Mouse (Mus musculus) limb, embryonic 10.5 days (tissue): ENCODE measurements around the gene 6030452D12Rik. TPM values are rescaled to one million over a fixed set of nuclear protein-coding genes. Genes with fewer than 3 reads are reported as not detected.

Experiments
- DNase-seq: peaks from one replicate; pipeline ENCODE4 v3.0.0-alpha.2; 2017; ENCODE audit warnings: low spot score
- H3K27ac ChIP-seq: fragments of 300-500 bp; sonication (generic); 2 replicates; pipeline ENCODE4 v1.5.1; 2016; ENCODE audit warnings: mild to moderate bottlenecking
- H3K27me3 ChIP-seq: fragments of 300-500 bp; sonication (generic); 2 replicates; pipeline ENCODE4 v1.6.1; 2016; ENCODE audit warnings: low read depth, mild to moderate bottlenecking; ENCODE audit not compliant: poor library complexity, severe bottlenecking
- H3K36me3 ChIP-seq: fragments of 300-500 bp; sonication (generic); 2 replicates; pipeline ENCODE4 v1.6.1; 2016; ENCODE audit warnings: mild to moderate bottlenecking, moderate library complexity
- H3K4me1 ChIP-seq: fragments of 300-500 bp; sonication (generic); 2 replicates; pipeline ENCODE4 v1.6.1; 2016
- H3K4me3 ChIP-seq: fragments of 300-500 bp; sonication (generic); 2 replicates; pipeline ENCODE4 v1.5.1; 2016; ENCODE audit warnings: mild to moderate bottlenecking, moderate library complexity
- H3K9me3 ChIP-seq: fragments of 300-500 bp; sonication (generic); replicated peaks from 2 replicates; pipeline ENCODE4 v1.6.1; 2016; ENCODE audit warnings: mild to moderate bottlenecking
- WGBS: fragments of 180-500 bp; shearing (Covaris S2); methylation state at CpG from one replicate; pipeline ENCODE4 v1.1.7; 2016; 5-methylcytosine and 5-hydroxymethylcytosine counted together
- polyA plus RNA-seq: library from polyadenylated mRNA; unstranded; fragments of >200 nt; fragmentation: Nextera tagmentation; extraction: Ambion mirVana; gene quantifications from 2 replicates; pipeline ENCODE4 v1.2.1, GENCODE M21; 2016

Gene 6030452D12Rik
- polyA plus RNA-seq, 1 experiment from 2014 or later = not detected

DNA sequence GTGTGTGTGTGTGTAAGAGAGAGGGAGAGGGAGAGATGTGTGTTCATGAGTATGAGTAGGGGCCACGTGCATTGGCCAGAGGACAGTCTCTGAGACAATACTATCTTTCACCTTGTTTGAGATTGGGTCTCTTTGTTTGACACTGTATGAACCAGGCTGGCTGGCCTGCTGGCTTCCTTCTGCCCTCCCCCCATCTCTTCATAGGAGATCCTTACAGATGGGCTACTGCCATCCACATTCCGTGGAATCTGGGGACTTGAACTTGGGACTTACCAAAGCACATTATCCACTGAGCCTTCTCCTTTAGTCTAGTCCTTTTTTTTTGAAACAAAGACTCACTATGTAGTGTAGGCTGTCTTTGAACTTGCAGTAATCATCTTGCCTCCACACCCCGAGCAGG, 8.1 kb downstream of the 6030452D12Rik start:
- Histone ChIP-seq H3K4me3 (peak overlapping the region; percentile 49), H3K36me3 (no peaks in the 10 kb centered on the region), H3K27ac (peak overlapping the region; percentile 84), H3K9me3 (no peaks in the 10 kb centered on the region), H3K27me3 (peaks cover 34% of the 10 kb centered on the region), H3K4me1 (peaks cover 69% of the 10 kb centered on the region)
- DNase-seq = no peak
- 34% methylated on average over 3 of the region's 3 CpGs for WGBS

DNA sequence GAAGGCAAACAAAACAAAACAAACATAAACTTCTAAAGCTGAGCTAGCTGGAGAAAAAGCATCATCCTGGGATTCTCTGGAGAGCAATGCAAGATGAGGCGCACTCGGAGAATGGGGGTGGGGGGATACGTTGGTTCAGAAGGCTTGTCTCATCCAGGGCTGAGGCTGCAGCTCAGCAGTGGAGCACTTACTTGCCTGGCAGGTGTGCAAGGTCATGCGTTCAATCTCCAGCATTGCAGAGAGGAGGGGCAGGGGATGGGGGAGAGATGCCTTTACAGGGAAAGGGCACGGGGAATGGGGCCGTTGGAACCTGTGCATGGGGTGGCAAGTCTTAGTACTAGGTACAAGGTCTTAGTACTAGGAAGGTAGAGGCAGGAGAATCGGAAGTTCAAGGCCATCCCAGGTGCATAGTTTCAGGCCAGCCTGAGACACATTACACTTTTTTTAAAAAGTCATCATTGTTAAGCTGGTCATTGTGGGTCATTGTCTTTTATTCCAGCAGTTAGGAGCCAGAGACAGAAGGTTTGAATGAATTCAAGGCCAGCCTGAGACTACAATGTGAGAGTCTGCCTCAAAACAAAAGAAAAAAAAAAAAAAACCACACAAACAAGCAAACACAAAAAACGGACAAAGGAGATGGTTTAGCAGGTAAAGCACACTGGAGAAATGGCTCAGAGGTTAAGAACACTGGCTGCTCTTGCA, 8.9 kb downstream of the 6030452D12Rik start:
- Histone ChIP-seq H3K4me3 (peak overlapping the region; percentile 49; the same call in 1 of the 2 replicates), H3K4me1 (peaks cover 74% of the 10 kb centered on the region), H3K27me3 (peaks cover 37% of the 10 kb centered on the region), H3K36me3 (0 out of 2 replicates have a peak, but pooled peaks cover under 1% of the 10 kb centered on the region), H3K27ac (peak overlapping the region; percentile 84; the same call in 1 of the 2 replicates), H3K9me3 (no peaks in the 10 kb centered on the region)
- WGBS = 54% methylated on average over 8 of the region's 8 CpGs
- DNase-seq = no peak

DNA sequence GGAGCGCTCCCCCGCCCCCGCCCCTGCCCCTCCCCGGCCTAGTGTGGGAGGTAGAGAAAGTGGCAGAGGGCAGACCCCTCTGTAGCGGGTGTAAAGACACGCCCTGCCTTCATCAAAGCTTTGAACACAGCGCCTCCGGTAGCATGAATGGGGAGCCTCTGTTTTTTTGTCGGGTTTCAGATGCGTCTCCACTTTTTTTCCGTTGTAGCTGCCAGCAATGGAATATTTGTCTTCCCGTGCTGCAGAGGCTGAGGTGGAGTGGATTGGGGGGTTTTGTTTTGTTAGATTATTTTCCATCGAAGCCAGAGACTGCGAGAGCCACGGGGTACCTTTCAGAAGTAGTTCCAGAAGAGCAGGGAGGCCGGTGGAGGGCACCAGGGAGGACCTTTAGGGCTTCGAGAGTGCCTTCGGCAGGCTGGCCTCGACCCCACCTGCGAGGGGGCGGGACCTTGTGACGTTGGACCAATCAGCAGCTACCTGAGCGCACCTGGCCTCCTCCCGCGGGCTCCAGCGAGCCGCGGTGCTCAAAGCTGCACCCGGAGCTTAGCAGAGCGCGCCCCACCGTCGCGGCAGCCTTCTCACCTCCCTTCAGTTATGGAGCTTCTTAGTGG, 10.1 kb downstream of the 6030452D12Rik start, which contains the start of gene Cdh3:
Cdh3 (plus strand) TSS at position 527 of the 611 bp plus-strand sequence.
- WGBS = under 1% methylated on average over 34 of the region's 34 CpGs
- Histone ChIP-seq H3K36me3 (0 out of 2 replicates have a peak, but pooled peaks cover 11% of the 10 kb centered on the region), H3K4me1 (peaks cover 75% of the 10 kb centered on the region)

DNA sequence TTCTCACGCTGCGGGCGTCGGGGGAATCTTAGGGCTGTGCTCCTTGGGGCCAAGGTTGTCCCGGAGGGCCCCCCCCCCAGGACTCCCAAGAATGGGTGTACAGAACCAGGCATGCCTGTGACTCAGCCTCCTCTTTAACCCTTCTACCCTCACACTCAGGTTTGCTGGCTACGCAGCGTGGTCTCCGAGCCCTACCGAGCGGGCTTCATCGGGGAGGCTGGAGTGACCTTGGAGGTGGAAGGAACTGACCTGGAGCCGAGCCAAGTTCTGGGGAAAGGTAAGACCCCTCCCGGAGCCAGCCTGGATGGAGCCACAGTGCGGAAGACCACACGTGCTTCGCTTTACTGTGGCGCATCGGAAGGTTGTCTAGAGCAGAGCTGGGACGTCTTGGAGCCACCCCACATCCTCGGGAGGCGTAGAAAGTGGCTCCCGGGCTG, 10.8 kb downstream of the 6030452D12Rik start:
- Histone ChIP-seq H3K4me1 (peaks cover 81% of the 10 kb centered on the region), H3K36me3 (0 out of 2 replicates have a peak, but pooled peaks cover 13% of the 10 kb centered on the region), H3K27ac (peak overlapping the region; percentile 91), H3K9me3 (no peaks in the 10 kb centered on the region), H3K4me3 (peak overlapping the region; percentile 71), H3K27me3 (peaks cover 31% of the 10 kb centered on the region)
- no peak for DNase-seq
- 2% methylated on average over 22 of the region's 22 CpGs for WGBS

More for the DNA sequence above, 10.1 kb downstream of the 6030452D12Rik start, which contains the start of gene Cdh3:
- peak within 1 kb of the TSS; percentile 91 for H3K27ac ChIP-seq
- DNase-seq = peak; percentile 81
- peaks cover 33% of the 10 kb centered on the region for H3K27me3 ChIP-seq
- H3K4me3 ChIP-seq = peak within 1 kb of the TSS; percentile 71
- no peaks in the 10 kb centered on the region for H3K9me3 ChIP-seq

DNA sequence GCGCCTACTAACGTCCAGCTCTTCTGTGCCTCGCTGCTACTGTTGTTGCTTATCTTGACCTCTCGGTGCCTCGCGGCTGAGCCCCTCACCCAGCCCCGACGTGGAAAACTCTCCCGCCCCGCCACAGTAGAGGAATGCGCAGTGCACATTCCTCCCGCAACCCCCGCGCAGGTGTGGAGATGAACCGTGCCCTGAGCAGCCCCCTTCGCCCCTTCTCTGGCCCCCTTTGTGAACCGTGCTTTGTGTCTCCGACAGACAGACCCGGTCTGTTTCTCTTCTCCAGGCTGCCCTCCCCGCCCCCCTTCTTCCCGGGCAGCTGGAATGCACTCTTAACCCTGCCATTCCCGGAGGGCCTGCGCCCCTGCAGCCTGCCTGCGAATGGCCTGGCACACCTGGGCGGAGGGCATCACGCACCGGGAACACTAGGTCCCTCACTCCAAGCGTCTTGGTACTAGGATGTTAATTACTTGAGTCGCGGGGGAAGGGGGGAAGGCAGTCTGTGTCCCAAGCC, 11.3 kb downstream of the 6030452D12Rik start:
- DNase-seq = peak; percentile 80
- peaks cover 83% of the 10 kb centered on the region for H3K4me1 ChIP-seq
- no peaks in the 10 kb centered on the region for H3K9me3 ChIP-seq
- peaks cover 31% of the 10 kb centered on the region for H3K27me3 ChIP-seq
- 0 out of 2 replicates have a peak, but pooled peaks cover 13% of the 10 kb centered on the region for H3K36me3 ChIP-seq
- H3K4me3 ChIP-seq = peak overlapping the region; percentile 71
- H3K27ac ChIP-seq = peak overlapping the region; percentile 91
- under 1% methylated on average over 30 of the region's 30 CpGs for WGBS

DNA sequence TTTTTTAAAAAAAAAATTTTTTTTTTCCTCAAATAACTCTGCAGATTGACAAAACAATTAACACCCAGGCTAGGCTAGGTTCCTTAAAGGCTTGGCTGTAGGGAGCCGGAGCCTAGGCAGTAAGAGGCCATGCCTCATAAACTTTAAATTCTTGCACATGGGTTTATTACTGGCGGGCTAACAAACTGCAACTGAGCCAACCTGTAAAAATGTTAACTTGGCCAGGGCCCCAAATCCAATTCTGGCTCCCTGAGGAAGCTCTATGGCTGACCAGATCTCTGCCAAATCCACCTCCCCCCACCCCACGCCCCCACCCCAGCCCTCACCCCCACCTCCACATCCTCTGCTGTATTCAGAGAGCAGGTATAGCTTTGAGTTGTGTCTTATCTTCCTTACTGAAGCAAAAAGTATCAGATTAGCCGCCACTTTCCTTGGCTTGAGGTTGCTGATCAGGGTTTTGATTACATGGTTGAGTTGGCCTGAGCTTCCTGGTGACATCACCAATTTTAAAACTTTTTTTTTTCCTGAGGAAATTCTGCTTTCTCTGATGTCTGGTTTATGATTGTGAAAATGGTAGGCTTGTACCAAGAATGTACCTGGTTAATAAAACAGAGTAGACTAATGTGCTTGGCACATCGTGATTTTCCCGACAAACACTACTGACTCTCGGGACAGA, 12.3 kb downstream of the 6030452D12Rik start:
- Histone ChIP-seq H3K4me3 (peak overlapping the region; percentile 71), H3K27ac (peak overlapping the region; percentile 91), H3K4me1 (peaks cover 82% of the 10 kb centered on the region), H3K9me3 (no peaks in the 10 kb centered on the region), H3K36me3 (peaks cover 15% of the 10 kb centered on the region; the same call in 1 of the 2 replicates), H3K27me3 (peaks cover 22% of the 10 kb centered on the region)
- 50% methylated on average over 7 of the region's 7 CpGs for WGBS
- no peak for DNase-seq

DNA sequence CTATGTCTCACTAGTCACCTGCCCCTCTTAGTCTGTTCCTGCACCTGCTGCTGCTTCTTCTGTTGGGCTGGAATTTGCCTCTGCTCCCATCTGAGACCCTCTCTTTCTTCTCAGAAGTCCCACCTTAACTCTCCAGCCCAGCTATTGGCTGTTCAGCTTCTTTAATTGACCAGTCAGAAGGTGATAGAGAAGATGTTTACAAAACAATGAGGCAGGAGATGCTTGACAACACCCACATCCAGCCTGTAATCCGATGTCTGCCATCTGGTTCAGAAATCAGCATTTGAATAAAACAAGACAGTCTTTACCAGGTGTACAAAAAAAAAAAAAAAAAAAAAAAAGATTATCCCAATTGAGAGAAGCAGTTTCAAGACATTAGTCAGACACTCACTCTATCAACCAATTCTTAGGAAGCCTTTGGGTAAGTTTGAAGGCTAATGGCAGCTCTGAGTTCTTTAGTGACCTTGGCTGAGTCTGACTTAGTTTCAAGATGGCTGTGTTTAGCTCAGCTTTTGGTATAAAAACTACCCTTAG, 15.7 kb downstream of the 6030452D12Rik start:
- H3K4me1 ChIP-seq = peaks cover 78% of the 10 kb centered on the region
- no peak for DNase-seq
- peaks cover 7% of the 10 kb centered on the region; the same call in 1 of the 2 replicates for H3K27me3 ChIP-seq
- H3K36me3 ChIP-seq = peaks cover 34% of the 10 kb centered on the region
- no peak overlapping the region for H3K4me3 ChIP-seq
- 0 out of 2 replicates have a peak overlapping the region, but pooled peaks have one; percentile 1 for H3K27ac ChIP-seq
- H3K9me3 ChIP-seq = no peaks in the 10 kb centered on the region
- WGBS = 19% methylated on average over 1 of the region's 1 CpGs

DNA sequence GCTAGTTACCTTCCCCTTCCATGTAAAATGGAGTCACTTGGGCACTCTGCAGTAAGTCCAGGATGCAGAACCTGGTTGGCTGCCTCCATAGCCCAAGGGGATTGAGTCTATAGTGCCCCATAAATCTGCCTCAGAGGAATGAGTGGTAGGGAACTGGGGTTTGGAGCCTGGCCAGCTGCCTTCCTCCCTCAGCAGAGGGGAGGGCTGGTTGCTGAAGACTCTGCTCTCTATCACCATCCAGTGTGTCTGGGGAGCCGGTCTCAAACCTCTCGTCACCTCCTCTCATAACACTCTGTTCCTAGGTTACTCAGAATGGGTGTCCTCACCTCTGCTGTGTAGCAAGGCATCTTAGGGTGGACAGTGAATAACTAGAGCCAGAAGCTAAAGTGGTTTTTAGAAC, 16.3 kb downstream of the 6030452D12Rik start:
- no peak for DNase-seq
- Histone ChIP-seq H3K27ac (0 out of 2 replicates have a peak overlapping the region, but pooled peaks have one; percentile 1), H3K36me3 (peaks cover 34% of the 10 kb centered on the region)

DNA sequence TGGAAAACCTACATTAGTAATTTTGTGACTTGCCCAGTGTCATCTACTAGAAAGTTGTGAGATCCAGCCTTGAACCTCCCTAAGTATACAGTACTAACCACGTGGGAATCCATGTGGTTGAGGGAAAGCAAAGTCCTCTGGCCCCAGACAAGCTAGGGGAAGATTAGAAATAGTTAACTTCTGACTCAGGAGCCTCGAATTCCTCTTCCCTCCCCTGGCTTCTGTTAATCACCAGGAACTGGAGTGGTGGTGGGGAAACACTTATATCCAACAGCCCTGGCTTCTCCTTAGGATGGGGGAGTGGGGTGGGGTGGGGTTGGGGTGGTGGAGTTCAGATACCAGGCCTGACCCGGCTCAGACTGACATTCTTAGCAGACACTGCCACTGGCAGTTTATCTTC, 18.4 kb downstream of the 6030452D12Rik start:
- peaks cover 68% of the 10 kb centered on the region for H3K4me1 ChIP-seq
- H3K36me3 ChIP-seq = peaks cover 42% of the 10 kb centered on the region
- no peaks in the 10 kb centered on the region for H3K27me3 ChIP-seq
- H3K27ac ChIP-seq = 0 out of 2 replicates have a peak overlapping the region, but pooled peaks have one; percentile 21
- H3K9me3 ChIP-seq = no peaks in the 10 kb centered on the region
- DNase-seq = no peak
- no peak overlapping the region for H3K4me3 ChIP-seq
- WGBS = 20% methylated on average over 3 of the region's 3 CpGs

More for the DNA sequence above, 16.3 kb downstream of the 6030452D12Rik start:
- H3K9me3 ChIP-seq = no peaks in the 10 kb centered on the region
- peaks cover 78% of the 10 kb centered on the region for H3K4me1 ChIP-seq
- H3K4me3 ChIP-seq = no peak overlapping the region
- WGBS = 36% methylated on average over 2 of the region's 2 CpGs
- peaks cover 5% of the 10 kb centered on the region; the same call in 1 of the 2 replicates for H3K27me3 ChIP-seq

DNA sequence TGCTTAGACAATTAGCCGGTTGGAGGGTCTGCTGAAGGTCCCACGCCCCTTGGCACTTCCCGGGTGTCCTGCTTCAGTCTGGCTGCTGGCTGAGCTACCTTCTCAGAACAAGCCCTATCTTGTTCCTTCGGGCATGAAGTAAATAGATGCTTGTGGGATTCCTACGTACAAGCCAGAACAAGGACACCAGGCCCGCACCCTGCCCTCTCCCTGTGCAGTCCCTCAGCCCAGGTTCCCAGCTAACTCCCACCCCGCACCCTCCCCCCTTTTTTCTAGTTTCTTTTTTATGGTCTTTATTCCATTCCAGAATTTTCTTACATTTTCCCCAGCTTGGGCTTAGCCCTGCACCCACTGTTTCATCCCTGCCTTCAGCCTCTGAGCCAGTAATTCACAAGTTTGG, 20.3 kb downstream of the 6030452D12Rik start:
- 81% methylated on average over 7 of the region's 7 CpGs for WGBS
- no peak for DNase-seq
- Histone ChIP-seq H3K4me1 (peaks cover 70% of the 10 kb centered on the region), H3K36me3 (peaks cover 43% of the 10 kb centered on the region), H3K4me3 (no peak overlapping the region), H3K9me3 (no peaks in the 10 kb centered on the region), H3K27ac (0 out of 2 replicates have a peak overlapping the region, but pooled peaks have one; percentile 7), H3K27me3 (no peaks in the 10 kb centered on the region)

DNA sequence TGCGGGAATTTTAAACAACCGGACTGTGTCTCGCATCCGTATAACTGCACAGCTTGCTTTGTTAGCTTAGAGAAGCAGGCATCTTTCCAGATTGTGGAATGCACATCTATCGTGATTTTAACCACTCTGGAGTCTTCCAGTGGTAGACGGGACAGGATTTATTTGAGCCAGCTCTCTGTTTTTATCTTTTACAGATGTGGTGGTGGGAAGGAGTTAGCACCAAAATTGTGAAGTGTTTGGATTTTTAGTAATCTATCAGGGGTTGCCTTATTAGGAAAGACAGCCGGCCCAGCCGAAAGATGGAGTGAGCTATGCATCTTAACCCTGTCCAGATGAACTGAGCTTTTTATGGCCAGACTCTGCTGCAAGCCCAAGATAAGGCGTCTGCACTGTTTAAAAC, 21.5 kb downstream of the 6030452D12Rik start:
- 32% methylated on average over 9 of the region's 9 CpGs for WGBS
- Histone ChIP-seq H3K36me3 (peaks cover 45% of the 10 kb centered on the region), H3K27me3 (no peaks in the 10 kb centered on the region), H3K4me3 (no peak overlapping the region), H3K9me3 (no peaks in the 10 kb centered on the region), H3K4me1 (peaks cover 69% of the 10 kb centered on the region), H3K27ac (peak overlapping the region; percentile 6)
- DNase-seq = no peak

DNA sequence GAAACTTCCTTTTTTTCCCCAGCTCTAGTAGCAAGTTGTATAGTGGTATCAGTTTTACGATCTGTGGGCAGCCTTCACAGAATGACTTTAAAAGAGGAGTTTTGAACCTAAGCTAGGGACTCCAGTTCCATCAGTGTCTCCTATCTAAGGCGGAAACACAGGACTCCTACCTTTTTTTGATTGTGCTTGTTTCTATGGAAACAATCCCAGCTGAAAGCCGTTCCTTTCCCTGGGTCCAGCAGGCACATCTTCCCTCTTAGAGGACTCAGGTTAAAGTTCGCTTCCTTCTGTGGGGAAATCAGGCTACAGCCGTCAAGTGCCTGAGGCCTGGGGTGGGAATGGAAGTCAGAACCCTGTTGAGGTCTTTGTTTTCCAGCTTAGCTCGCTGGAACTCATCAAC, 26.4 kb downstream of the 6030452D12Rik start:
- H3K4me3 ChIP-seq = no peak overlapping the region
- WGBS = 50% methylated on average over 6 of the region's 6 CpGs
- H3K27ac ChIP-seq = peak overlapping the region; percentile 15; the same call in 1 of the 2 replicates
- H3K36me3 ChIP-seq = peaks cover 53% of the 10 kb centered on the region
- H3K4me1 ChIP-seq = peaks cover 41% of the 10 kb centered on the region
- no peak for DNase-seq
- no peaks in the 10 kb centered on the region for H3K27me3 ChIP-seq
- no peaks in the 10 kb centered on the region for H3K9me3 ChIP-seq
